18 mouse cellular contexts compared by ENCODE assay signal in genomic region chr9:122096822-122097511, GRCm38 (mm10).
"Had no signal": no experiment of that assay in that cellular context is flagged by ENCODE, and none has a peak within 500 bp of the region (broad histone marks: within the 10 kb centered on the region; RNA-seq: fewer than 3 reads in every experiment).

No protein-coding gene starts in this region.

- DNase-seq: liver, postnatal 0 days; lung, adult 2 months; lung, postnatal 14 days; lung, postnatal 36 days; midbrain, embryonic 14.5 days; retina, postnatal 1 day; right cerebral cortex, adult 18-20 months; right cerebral cortex, postnatal 25 days; right cerebral cortex, postnatal 4 days; spleen, adult 18-20 months; thymus, adult 18-20 months; thymus, postnatal 25 days; thymus, postnatal 4 days had no signal

- H3K9ac ChIP-seq: liver, postnatal 0 days; lung, embryonic 15.5 days; midbrain, embryonic 12.5 days; neural tube, embryonic 12.5 days had no signal

- H3K36me3 ChIP-seq: lung, embryonic 15.5 days; midbrain, embryonic 10.5 days; midbrain, embryonic 12.5 days; neural tube, embryonic 12.5 days had no signal

- H3K27me3 ChIP-seq: lung, embryonic 15.5 days; midbrain, embryonic 12.5 days; neural tube, embryonic 12.5 days had no signal

- H3K9me3 ChIP-seq: lung, embryonic 15.5 days; midbrain, embryonic 10.5 days; midbrain, embryonic 12.5 days; neural tube, embryonic 12.5 days had no signal

- H3K4me3 ChIP-seq: lung, embryonic 15.5 days; midbrain, embryonic 10.5 days; midbrain, embryonic 12.5 days; neural tube, embryonic 12.5 days had no signal

- H3K27ac ChIP-seq: lung, embryonic 15.5 days; macrophage; midbrain, embryonic 10.5 days; midbrain, embryonic 12.5 days; neural tube, embryonic 12.5 days had no signal

- H3K4me1 ChIP-seq: midbrain, embryonic 10.5 days; midbrain, embryonic 12.5 days; neural tube, embryonic 12.5 days had no signal

- H3K4me2 ChIP-seq: lung, embryonic 15.5 days; midbrain, embryonic 12.5 days; neural tube, embryonic 12.5 days had no signal
